ENCODE assay signal across 14 mouse cellular contexts in the genomic region with DNA sequence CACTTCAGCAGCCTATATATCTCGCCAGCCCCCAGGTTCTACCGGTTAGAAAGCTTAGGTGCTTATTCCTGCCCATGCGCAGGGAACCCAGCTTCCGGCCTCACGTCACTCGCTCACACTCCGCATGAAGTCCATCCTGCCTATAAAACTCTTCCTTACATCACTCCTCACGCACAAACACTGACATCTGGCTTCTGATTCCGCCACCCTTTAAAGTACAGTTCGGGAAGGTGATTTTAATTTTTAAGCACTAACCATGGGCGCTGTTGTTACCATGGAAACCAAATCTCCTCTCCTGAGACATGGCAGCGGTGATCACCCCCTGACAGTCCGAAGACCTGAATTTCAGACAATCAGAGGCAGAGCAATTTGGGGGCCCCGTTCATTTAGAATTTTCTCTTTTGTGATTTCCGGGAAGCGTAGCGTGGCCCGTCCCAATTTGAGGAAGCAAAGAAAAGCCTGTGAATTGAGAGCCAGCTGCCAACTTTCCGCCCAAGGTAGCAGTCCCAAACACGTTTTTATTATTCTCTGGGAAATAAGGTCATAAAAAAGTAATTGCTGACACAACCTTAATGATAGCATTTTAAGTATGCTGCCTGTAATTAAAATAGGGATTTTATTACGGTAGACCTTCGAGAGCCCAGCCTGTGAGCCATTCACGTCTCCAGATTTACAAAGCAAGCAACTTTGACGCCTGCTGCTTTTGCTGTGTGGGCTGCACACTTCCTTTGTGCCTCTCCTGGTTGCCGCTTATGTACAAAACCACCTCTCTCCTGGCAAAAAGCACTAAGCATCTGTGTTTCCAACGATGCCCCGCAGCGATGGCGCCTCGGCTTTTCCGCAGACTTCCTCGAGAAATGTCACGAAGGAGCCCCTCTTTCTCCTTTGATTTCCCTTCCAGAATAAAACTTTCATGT.
DNase-seq lines count a peak whose midpoint lies in the region; ATAC-seq and TF ChIP-seq lines count a peak whose summit lies in the region.
"Had no signal": no experiment of that assay in that cellular context is flagged by ENCODE, and none has a peak within 500 bp of the region (broad histone marks: within the 10 kb centered on the region; RNA-seq: fewer than 3 reads in every experiment).

No protein-coding gene starts in this region.

- H3K9ac ChIP-seq in forebrain, embryonic 15.5 days (replicated peaks): no peak overlapping the region
- no peak overlapping the region for H3K9ac ChIP-seq in midbrain, embryonic 14.5 days (replicated peaks; ENCODE audit: low read length)

- H3K27ac ChIP-seq in forebrain, embryonic 15.5 days (replicated peaks): no peak overlapping the region; the same call in 1 of the 2 replicates
- no peak overlapping the region for H3K27ac ChIP-seq in forebrain, embryonic 10.5 days
- H3K27ac ChIP-seq in testis, adult 2 months (ENCODE audit: control insufficient read depth, insufficient read depth, low read depth, low read length): peak overlapping the region; percentile 86
- 0 out of 2 replicates have a peak overlapping the region, but pooled peaks have one; percentile 2 for H3K27ac ChIP-seq in midbrain, embryonic 14.5 days (replicated peaks; ENCODE audit: low read depth, low read length)

- TF ChIP-seq CTCF in testis, adult 2 months (IDR thresholded peaks at IDR 0.05; ENCODE audit: control insufficient read depth, insufficient read depth, insufficient replicate concordance, low read depth, low read length): no peak

- H3K27me3 ChIP-seq in forebrain, embryonic 15.5 days: no peaks in the 10 kb centered on the region
- H3K27me3 ChIP-seq in forebrain, embryonic 10.5 days (ENCODE audit: poor library complexity, severe bottlenecking): no peaks in the 10 kb centered on the region
- no peaks in the 10 kb centered on the region for H3K27me3 ChIP-seq in testis, adult 2 months (ENCODE audit: control insufficient read depth, insufficient read depth, low read length)
- H3K27me3 ChIP-seq in midbrain, embryonic 14.5 days (ENCODE audit: control insufficient read depth, insufficient read depth, low read length): no peaks in the 10 kb centered on the region

- peak; percentile 55; the same call in 1 of the 2 replicates for TF ChIP-seq POLR2A in testis, adult 2 months (IDR thresholded peaks at IDR 0.05; ENCODE audit: control insufficient read depth, low read depth, low read length)

- DNase-seq in forebrain, embryonic 10.5 days (ENCODE audit: extremely low spot score, low spot score): no peak
- no peak for DNase-seq in testis, postnatal 10 days (ENCODE audit: low spot score)
- DNase-seq in midbrain, embryonic 14.5 days: peak; percentile 59
- no peak for DNase-seq in kidney, postnatal 25 days
- DNase-seq in natural killer cell, adult 2 months (ENCODE audit: low spot score in 2 of 2): no peak
- no peak for DNase-seq in adrenal gland, adult 2 months
- DNase-seq: adrenal gland, adult 8-10 months; cerebellum, adult 18-20 months; gastrocnemius, postnatal 10 days; lung, postnatal 36 days; thymus, postnatal 36 days had no signal

- 58% methylated on average over 33 of the region's 33 CpGs for WGBS in forebrain, embryonic 15.5 days
- 92% methylated on average over 33 of the region's 33 CpGs for WGBS in forebrain, embryonic 10.5 days
- 71% methylated on average over 33 of the region's 33 CpGs for WGBS in midbrain, embryonic 14.5 days

- H3K4me3 ChIP-seq in forebrain, embryonic 15.5 days: peak overlapping the region; percentile 16
- no peak overlapping the region for H3K4me3 ChIP-seq in forebrain, embryonic 10.5 days
- H3K4me3 ChIP-seq in testis, adult 2 months (ENCODE audit: control insufficient read depth, low read depth, low read length): peak overlapping the region; percentile 80
- H3K4me3 ChIP-seq in midbrain, embryonic 14.5 days (replicated peaks; ENCODE audit: low read depth, low read length): 0 out of 2 replicates have a peak overlapping the region, but pooled peaks have one; percentile 5

- H3K4me1 ChIP-seq in forebrain, embryonic 15.5 days: peaks cover 13% of the 10 kb centered on the region
- H3K4me1 ChIP-seq in forebrain, embryonic 10.5 days: no peaks in the 10 kb centered on the region
- peaks cover 5% of the 10 kb centered on the region for H3K4me1 ChIP-seq in testis, adult 2 months (ENCODE audit: control insufficient read depth, insufficient read depth, low read length)
- peaks cover 12% of the 10 kb centered on the region; the same call in 1 of the 2 replicates for H3K4me1 ChIP-seq in midbrain, embryonic 14.5 days (ENCODE audit: control insufficient read depth, insufficient read depth, low read length)

- no peaks in the 10 kb centered on the region for H3K36me3 ChIP-seq in forebrain, embryonic 15.5 days
- H3K36me3 ChIP-seq in forebrain, embryonic 10.5 days (replicated peaks): 0 out of 2 replicates have a peak, but pooled peaks cover 4% of the 10 kb centered on the region
- H3K36me3 ChIP-seq in testis, adult 2 months (ENCODE audit: control insufficient read depth, insufficient read depth, low read length): no peaks in the 10 kb centered on the region
- H3K36me3 ChIP-seq in midbrain, embryonic 14.5 days (ENCODE audit: control insufficient read depth, insufficient read depth, low read length): no peaks in the 10 kb centered on the region

- ATAC-seq in forebrain, embryonic 15.5 days (replicated peaks): no peak; the same call in 1 of the 2 replicates
- ATAC-seq in midbrain, embryonic 14.5 days (ENCODE audit: low FRiP score, low TSS enrichment): no peak

- H3K4me2 ChIP-seq in forebrain, embryonic 15.5 days (replicated peaks): peak overlapping the region; percentile 28
- peak overlapping the region; percentile 22; the same call in 1 of the 2 replicates for H3K4me2 ChIP-seq in midbrain, embryonic 14.5 days (ENCODE audit: low read length)
- H3K4me2 ChIP-seq: liver, embryonic 11.5 days had no signal

- H3K9me3 ChIP-seq in forebrain, embryonic 15.5 days: no peaks in the 10 kb centered on the region
- H3K9me3 ChIP-seq in forebrain, embryonic 10.5 days: peaks cover 6% of the 10 kb centered on the region; the same call in 1 of the 2 replicates
- H3K9me3 ChIP-seq in midbrain, embryonic 14.5 days (ENCODE audit: control insufficient read depth, low read length): no peaks in the 10 kb centered on the region

Comparison
In these comparisons a context has a peak if more than half of its experiments do, and no peak if none do; other contexts are left out.
1. H3K27ac ChIP-seq: peak in testis, adult 2 months (single experiment) and midbrain, embryonic 14.5 days (single experiment); none in forebrain, embryonic 15.5 days (single experiment) and forebrain, embryonic 10.5 days (single experiment).